Mouse (Mus musculus) limb, embryonic 14.5 days (tissue): ENCODE data around the gene Baat. TPM values are rescaled to one million over a fixed set of nuclear protein-coding genes. Genes with fewer than 3 reads are reported as not detected.

Source experiments
- ATAC-seq: fragments of 200-750 bp; cut with Nextera tagmentation; 2 replicates; pipeline ENCODE4 v1.8.0; 2017; ENCODE audit warnings: low read depth, moderate number of reproducible peaks, moderate TSS enrichment; ENCODE audit not compliant: low FRiP score
- DNase-seq: peaks from one replicate; pipeline ENCODE4 v3.0.0-alpha.2; 2015; ENCODE audit warnings: low spot score
- H3K27ac ChIP-seq: fragments of 300-500 bp; sonication (generic); replicated peaks from 2 replicates; pipeline ENCODE4 v1.5.1; 2014; ENCODE audit warnings: low read depth, mild to moderate bottlenecking, low read length, moderate library complexity, mixed read lengths
- H3K27me3 ChIP-seq: fragments of 300-500 bp; sonication (generic); 2 replicates; pipeline ENCODE4 v1.6.1; 2014; ENCODE audit warnings: low read length, mixed read lengths; ENCODE audit not compliant: control insufficient read depth, insufficient read depth
- H3K36me3 ChIP-seq: fragments of 300-500 bp; sonication (generic); 2 replicates; pipeline ENCODE4 v1.6.1; 2014; ENCODE audit warnings: mild to moderate bottlenecking, low read length, moderate library complexity, mixed read lengths; ENCODE audit not compliant: control insufficient read depth, insufficient read depth
- H3K4me1 ChIP-seq: fragments of 300-500 bp; sonication (generic); 2 replicates; pipeline ENCODE4 v1.6.1; 2014; ENCODE audit warnings: antibody characterized with exemption, low read length, mixed read lengths; ENCODE audit not compliant: control insufficient read depth, insufficient read depth
- H3K4me2 ChIP-seq: fragments of 300-500 bp; sonication (generic); replicated peaks from 2 replicates; pipeline ENCODE4 v1.6.1; 2014; ENCODE audit warnings: low read depth, mild to moderate bottlenecking, low read length, moderate library complexity; ENCODE audit not compliant: severe bottlenecking
- H3K4me3 ChIP-seq: fragments of 300-500 bp; sonication (generic); replicated peaks from 2 replicates; pipeline ENCODE4 v1.5.1; 2014; ENCODE audit warnings: low read length
- H3K9ac ChIP-seq: fragments of 300-500 bp; sonication (generic); 2 replicates; pipeline ENCODE4 v1.6.1; 2014; ENCODE audit warnings: mild to moderate bottlenecking, low read depth, low read length, moderate library complexity; ENCODE audit not compliant: severe bottlenecking
- H3K9me3 ChIP-seq: fragments of 300-500 bp; sonication (generic); 2 replicates; pipeline ENCODE4 v1.6.1; 2016; ENCODE audit warnings: low read length; ENCODE audit not compliant: control insufficient read depth
- POLR2A ChIP-seq: fragments of 200-500 bp; IDR thresholded peaks from 2 replicates; pipeline ENCODE4 v1.8.0; 2012; ENCODE audit warnings: inconsistent platforms, mild to moderate bottlenecking, moderate library complexity, borderline replicate concordance; ENCODE audit not compliant: insufficient read depth, insufficient read length; ENCODE audit errors: extremely low read depth
- WGBS: fragments of 180-500 bp; shearing (Covaris S2); extraction: QIAGEN DNeasy Blood & Tissue Kit; methylation state at CpG from one replicate; pipeline ENCODE4 v1.1.7; 2014; 5-methylcytosine and 5-hydroxymethylcytosine counted together
- polyA plus RNA-seq, 2 experiments: library from polyadenylated mRNA; depleted of rRNA in 1 of 2; stranded (reverse) in 1 of 2; unstranded in 1 of 2; fragments of >200 nt; fragmentation: Nextera tagmentation in 1 of 2; extraction: Ambion mirVana in 1 of 2; gene quantifications; 2 replicates each; pipeline versions ENCODE4 v1.2.1 to v1.2.3; 2012 to 2014

The Baat gene
- polyA plus RNA-seq, 2 experiments = 0.10 to 0.20 TPM

DNA sequence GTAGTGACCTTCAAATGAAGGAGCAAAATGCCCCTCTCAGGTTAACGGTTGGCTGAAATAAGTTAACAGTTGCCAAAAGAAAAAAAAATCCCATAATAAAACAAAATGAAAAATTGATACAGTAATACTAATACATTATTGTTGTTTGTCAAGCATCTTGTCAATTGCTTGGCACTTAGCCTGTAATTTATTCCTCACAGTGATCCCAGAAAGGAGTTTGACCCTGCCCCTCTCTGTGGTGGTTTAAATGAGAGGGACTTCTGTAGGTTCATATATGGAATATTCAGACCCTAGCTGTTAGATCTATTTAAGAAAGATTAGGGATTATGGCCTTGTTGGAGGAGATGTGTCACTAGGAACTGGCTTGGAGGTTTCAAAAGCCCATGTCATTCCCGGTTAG lies 39.7 kb upstream of the Baat start:
- Histone ChIP-seq H3K4me1 (no peaks in the 10 kb centered on the region), H3K4me2 (no peak overlapping the region), H3K9ac (no peak overlapping the region), H3K36me3 (no peaks in the 10 kb centered on the region), H3K27ac (no peak overlapping the region), H3K4me3 (no peak overlapping the region), H3K27me3 (no peaks in the 10 kb centered on the region), H3K9me3 (no peaks in the 10 kb centered on the region)
- WGBS = 89% methylated on average over 2 of the region's 2 CpGs
- DNase-seq = no peak
- TF ChIP-seq POLR2A = no peak
- ATAC-seq = no peak

DNA sequence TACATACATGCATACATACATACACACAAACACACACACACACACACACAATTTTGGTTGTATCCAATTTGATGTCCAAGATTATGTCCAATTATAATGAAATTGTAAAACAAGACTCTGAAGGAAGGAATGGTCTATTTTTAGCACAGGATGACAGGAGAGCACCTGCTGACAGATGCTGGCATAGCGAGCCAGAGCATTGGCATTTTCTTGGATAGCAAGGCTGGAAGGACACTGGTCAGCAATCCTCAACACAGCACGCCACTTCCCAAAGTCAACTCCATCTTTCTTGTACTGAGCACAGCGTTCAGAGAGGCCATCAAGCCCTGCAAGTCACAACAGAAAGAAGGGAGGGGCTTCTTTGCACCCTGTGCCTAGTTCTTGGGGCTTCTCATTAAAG lies 34.6 kb upstream of the Baat start:
- WGBS = 65% methylated on average over 3 of the region's 3 CpGs
- TF ChIP-seq POLR2A = no peak
- no peaks in the 10 kb centered on the region for H3K36me3 ChIP-seq
- no peaks in the 10 kb centered on the region for H3K27me3 ChIP-seq
- no peak overlapping the region for H3K9ac ChIP-seq
- no peak overlapping the region for H3K27ac ChIP-seq
- H3K4me2 ChIP-seq = no peak overlapping the region
- ATAC-seq = no peak
- DNase-seq = no peak
- H3K4me1 ChIP-seq = no peaks in the 10 kb centered on the region
- H3K4me3 ChIP-seq = no peak overlapping the region
- H3K9me3 ChIP-seq = no peaks in the 10 kb centered on the region

DNA sequence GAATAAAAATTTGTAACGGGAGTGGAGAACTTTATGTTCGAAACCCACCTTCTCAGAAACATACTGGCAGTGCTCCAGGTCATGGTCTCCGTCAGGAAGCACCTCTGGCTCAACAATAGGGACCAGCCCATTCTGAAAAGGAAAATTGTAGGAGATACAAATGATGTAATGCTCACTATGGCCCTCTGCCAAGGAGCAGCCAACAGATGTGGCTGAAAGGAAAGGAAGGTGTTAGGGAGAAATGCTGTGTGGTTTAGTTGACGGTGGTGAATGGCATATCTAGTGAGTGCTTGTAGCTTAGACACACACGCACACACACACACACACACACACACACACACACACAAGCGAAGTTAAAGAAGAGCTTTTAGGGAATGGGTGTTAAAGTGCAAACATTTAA lies 33.3 kb upstream of the Baat start:
- Histone ChIP-seq H3K4me2 (no peak overlapping the region), H3K4me1 (no peaks in the 10 kb centered on the region), H3K27ac (no peak overlapping the region), H3K36me3 (no peaks in the 10 kb centered on the region), H3K9me3 (no peaks in the 10 kb centered on the region), H3K4me3 (no peak overlapping the region), H3K27me3 (no peaks in the 10 kb centered on the region), H3K9ac (no peak overlapping the region)
- no peak for TF ChIP-seq POLR2A
- DNase-seq (peak; percentile 36), ATAC-seq (no peak)
- 52% methylated on average over 6 of the region's 6 CpGs for WGBS

DNA sequence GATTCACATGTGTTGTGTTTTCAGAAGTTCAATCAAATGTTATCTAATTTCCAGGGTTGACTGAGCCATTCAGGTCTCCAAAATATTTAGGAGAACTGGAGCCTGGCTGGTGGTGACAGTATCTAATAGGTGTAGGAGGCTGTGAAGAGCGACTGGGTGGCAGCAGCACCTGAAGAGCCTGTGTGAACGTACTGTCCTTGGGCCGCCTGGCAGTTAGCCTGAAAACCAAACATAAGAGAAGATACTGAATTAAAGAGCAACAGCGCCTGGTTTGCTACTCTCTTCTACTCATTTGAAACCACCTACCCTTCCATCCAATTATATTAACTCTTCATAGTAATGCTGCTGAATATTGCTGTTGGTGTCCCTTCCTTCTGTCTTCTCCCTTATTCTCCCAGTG lies 30.3 kb upstream of the Baat start:
- TF ChIP-seq POLR2A = no peak
- no peak overlapping the region for H3K4me2 ChIP-seq
- H3K9ac ChIP-seq = no peak overlapping the region
- DNase-seq = no peak
- no peaks in the 10 kb centered on the region for H3K36me3 ChIP-seq
- H3K27me3 ChIP-seq = no peaks in the 10 kb centered on the region
- WGBS = 79% methylated on average over 4 of the region's 4 CpGs
- no peak for ATAC-seq
- H3K9me3 ChIP-seq = no peaks in the 10 kb centered on the region
- no peak overlapping the region for H3K27ac ChIP-seq
- no peak overlapping the region for H3K4me3 ChIP-seq
- H3K4me1 ChIP-seq = no peaks in the 10 kb centered on the region

DNA sequence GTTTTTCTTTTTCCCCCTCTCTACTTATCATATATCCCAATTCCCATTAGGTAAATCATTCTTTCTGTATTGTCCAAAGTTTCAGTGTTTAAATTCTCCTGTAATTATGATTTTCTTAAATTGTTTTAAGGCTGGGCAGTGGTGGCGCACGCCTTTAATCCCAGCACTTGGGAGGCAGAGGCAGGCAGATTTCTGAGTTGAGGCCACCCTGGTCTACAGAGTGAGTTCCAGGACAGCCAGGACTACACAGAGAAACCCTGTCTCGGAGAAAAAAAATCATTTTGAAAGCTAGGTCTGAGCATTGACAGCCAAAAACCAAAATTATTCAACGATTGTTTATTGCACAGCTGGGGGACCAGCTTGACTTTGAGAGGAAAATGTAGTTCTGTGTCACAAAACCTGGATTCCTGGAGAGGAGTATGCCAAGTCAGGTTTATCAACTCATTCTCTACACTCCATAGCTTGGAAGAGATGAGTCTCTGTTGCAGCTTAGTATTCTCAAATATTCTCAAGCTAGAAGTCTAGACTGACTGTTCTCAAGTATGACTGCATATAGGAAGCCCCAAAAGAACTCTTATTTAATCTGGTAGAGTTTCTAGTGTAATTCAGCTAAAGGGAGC lies 29.4 kb upstream of the Baat start:
- 91% methylated on average over 4 of the region's 4 CpGs for WGBS
- no peak overlapping the region for H3K9ac ChIP-seq
- no peak overlapping the region for H3K4me3 ChIP-seq
- peaks cover 5% of the 10 kb centered on the region for H3K36me3 ChIP-seq
- no peak for ATAC-seq
- H3K4me2 ChIP-seq = no peak overlapping the region
- no peaks in the 10 kb centered on the region for H3K4me1 ChIP-seq
- no peaks in the 10 kb centered on the region for H3K27me3 ChIP-seq
- H3K9me3 ChIP-seq = no peaks in the 10 kb centered on the region
- DNase-seq = no peak
- no peak for TF ChIP-seq POLR2A
- H3K27ac ChIP-seq = no peak overlapping the region

DNA sequence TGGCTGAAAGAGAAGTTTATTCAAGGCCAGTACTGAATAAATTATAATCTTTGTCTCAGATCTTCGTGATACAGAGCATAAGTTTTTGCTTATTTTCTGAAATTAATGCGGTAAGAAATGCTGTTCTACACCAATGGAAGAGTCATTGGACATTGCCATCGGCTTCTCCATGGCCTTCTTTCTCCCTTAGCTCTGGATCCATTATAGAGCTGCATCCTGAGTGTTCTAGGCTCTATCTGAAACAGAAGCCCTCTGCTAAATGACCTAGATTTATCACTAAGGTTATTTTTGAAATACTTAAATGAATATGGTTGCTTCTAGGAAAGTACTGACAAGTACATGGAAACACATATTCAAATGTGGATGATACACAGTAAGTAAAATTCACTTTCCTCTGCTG lies 28.7 kb upstream of the Baat start:
- H3K9ac ChIP-seq = no peak overlapping the region
- no peak overlapping the region for H3K27ac ChIP-seq
- DNase-seq (no peak), ATAC-seq (no peak)
- no peak for TF ChIP-seq POLR2A
- peaks cover 12% of the 10 kb centered on the region for H3K36me3 ChIP-seq
- H3K27me3 ChIP-seq = no peaks in the 10 kb centered on the region
- 87% methylated on average over 3 of the region's 3 CpGs for WGBS
- H3K4me1 ChIP-seq = no peaks in the 10 kb centered on the region
- H3K9me3 ChIP-seq = peaks cover 6% of the 10 kb centered on the region
- H3K4me2 ChIP-seq = no peak overlapping the region
- no peak overlapping the region for H3K4me3 ChIP-seq
